Mouse (Mus musculus): ENCODE measurements around the gene Lta. TPM values are rescaled to one million over a fixed set of nuclear protein-coding genes. Genes with fewer than 3 reads are reported as not detected.
A peak's percentile ranks its signal among the peaks of the same experiment; 100 is the strongest.

The Lta gene
- polyA plus RNA-seq, 1 experiment from 2014 or later, result not detected

GRCm38 (mm10) chr17:35187959-35188610 lies 17.1 kb downstream of the Lta start, which contains the start of gene Lst1:
Lst1 (minus strand) TSS chr17:35188439.
- no peak for ATAC-seq (ENCODE audit: low FRiP score, low read depth)
- no peaks in the 10 kb centered on the region for H3K27me3 ChIP-seq
- no peak within 1 kb of the TSS for H3K9ac ChIP-seq (replicated peaks)
- H3K36me3 ChIP-seq, result no peaks in the 10 kb centered on the region
- H3K9me3 ChIP-seq, result no peaks in the 10 kb centered on the region
- no peak within 1 kb of the TSS for H3K27ac ChIP-seq (replicated peaks)
- H3K4me2 ChIP-seq (replicated peaks), result no peak within 1 kb of the TSS
- no peak within 1 kb of the TSS for H3K4me3 ChIP-seq
- WGBS, result 64% methylated on average over 7 of the region's 7 CpGs
- H3K4me1 ChIP-seq, result peaks cover 13% of the 10 kb centered on the region

GRCm38 (mm10) chr17:35187345-35187744 lies 17.8 kb downstream of the Lta start:
- Histone ChIP-seq H3K36me3 (no peaks in the 10 kb centered on the region), H3K4me1 (peaks cover 13% of the 10 kb centered on the region), H3K27ac (replicated peaks) (no peak overlapping the region), H3K27me3 (no peaks in the 10 kb centered on the region), H3K9ac (replicated peaks) (no peak overlapping the region), H3K4me2 (replicated peaks) (no peak overlapping the region), H3K4me3 (no peak overlapping the region), H3K9me3 (no peaks in the 10 kb centered on the region)
- 79% methylated on average over 4 of the region's 4 CpGs for WGBS
- no peak for ATAC-seq (ENCODE audit: low FRiP score, low read depth)

- no peaks in the 10 kb centered on the region for H3K27me3 ChIP-seq
- ATAC-seq (ENCODE audit: low FRiP score, low read depth), result no peak
- H3K36me3 ChIP-seq, result no peaks in the 10 kb centered on the region
- 3% methylated on average over 4 of the region's 4 CpGs for WGBS
- peak overlapping the region; percentile 56 for H3K4me2 ChIP-seq (replicated peaks)
- peak overlapping the region; percentile 39 for H3K9ac ChIP-seq (replicated peaks)
- H3K4me3 ChIP-seq, result peak overlapping the region; percentile 35
- H3K4me1 ChIP-seq, result peaks cover 13% of the 10 kb centered on the region
- peak overlapping the region; percentile 65 for H3K27ac ChIP-seq (replicated peaks)
- no peaks in the 10 kb centered on the region for H3K9me3 ChIP-seq
These were observed 18.5 kb downstream of the Lta start for GRCm38 (mm10) chr17:35186681-35187080.

- Histone ChIP-seq H3K27me3 (no peaks in the 10 kb centered on the region), H3K4me3 (peak overlapping the region; percentile 35), H3K27ac (replicated peaks) (peak overlapping the region; percentile 65), H3K36me3 (no peaks in the 10 kb centered on the region), H3K9me3 (no peaks in the 10 kb centered on the region), H3K4me2 (replicated peaks) (peak overlapping the region; percentile 56), H3K4me1 (peaks cover 13% of the 10 kb centered on the region), H3K9ac (replicated peaks) (peak overlapping the region; percentile 39)
- 0 out of 2 replicates have a peak, but pooled peaks have one; percentile 47 for ATAC-seq (ENCODE audit: low FRiP score, low read depth)
- WGBS, result 5% methylated on average over 17 of the region's 18 CpGs
These were observed 19.2 kb downstream of the Lta start for GRCm38 (mm10) chr17:35185639-35186611.

- Histone ChIP-seq H3K36me3 (no peaks in the 10 kb centered on the region), H3K9ac (replicated peaks) (no peak overlapping the region), H3K4me1 (no peaks in the 10 kb centered on the region), H3K4me2 (replicated peaks) (no peak overlapping the region), H3K27ac (replicated peaks) (no peak overlapping the region), H3K4me3 (no peak overlapping the region), H3K9me3 (no peaks in the 10 kb centered on the region), H3K27me3 (no peaks in the 10 kb centered on the region)
- no peak for ATAC-seq (ENCODE audit: low FRiP score, low read depth)
- WGBS, result 90% methylated on average over 5 of the region's 5 CpGs
These were observed 25.1 kb downstream of the Lta start for GRCm38 (mm10) chr17:35180093-35180492.

- no peak overlapping the region for H3K27ac ChIP-seq (replicated peaks)
- ATAC-seq (ENCODE audit: low FRiP score, low read depth), result 0 out of 2 replicates have a peak, but pooled peaks have one; percentile 16
These were observed 26.6 kb downstream of the Lta start for GRCm38 (mm10) chr17:35178528-35178927.

GRCm38 (mm10) chr17:35175968-35176367 lies 29.2 kb downstream of the Lta start, which contains the start of gene Aif1:
Aif1 (minus strand) TSS chr17:35176068.
- no peak within 1 kb of the TSS for H3K9ac ChIP-seq (replicated peaks)
- H3K36me3 ChIP-seq, result no peaks in the 10 kb centered on the region
- no peaks in the 10 kb centered on the region for H3K4me1 ChIP-seq
- ATAC-seq (ENCODE audit: low FRiP score, low read depth), result no peak
- WGBS, result 23% methylated on average over 2 of the region's 2 CpGs
- H3K27ac ChIP-seq (replicated peaks), result no peak within 1 kb of the TSS
- no peaks in the 10 kb centered on the region for H3K9me3 ChIP-seq
- H3K27me3 ChIP-seq, result no peaks in the 10 kb centered on the region
- no peak within 1 kb of the TSS for H3K4me2 ChIP-seq (replicated peaks)
- H3K4me3 ChIP-seq, result no peak within 1 kb of the TSS

More at GRCm38 (mm10) chr17:35178528-35178927, 26.6 kb downstream of the Lta start:
- Histone ChIP-seq H3K4me1 (no peaks in the 10 kb centered on the region), H3K9ac (replicated peaks) (no peak overlapping the region), H3K36me3 (no peaks in the 10 kb centered on the region), H3K4me2 (replicated peaks) (no peak overlapping the region), H3K27me3 (no peaks in the 10 kb centered on the region), H3K9me3 (no peaks in the 10 kb centered on the region), H3K4me3 (no peak overlapping the region)
- 19% methylated on average over 5 of the region's 5 CpGs for WGBS

GRCm38 (mm10) chr17:35175382-35175781 lies 29.8 kb downstream of the Lta start:
- Histone ChIP-seq H3K4me1 (no peaks in the 10 kb centered on the region), H3K27ac (replicated peaks) (no peak overlapping the region), H3K9me3 (no peaks in the 10 kb centered on the region), H3K9ac (replicated peaks) (no peak overlapping the region), H3K27me3 (no peaks in the 10 kb centered on the region), H3K4me2 (replicated peaks) (no peak overlapping the region), H3K36me3 (no peaks in the 10 kb centered on the region), H3K4me3 (no peak overlapping the region)
- ATAC-seq (ENCODE audit: low FRiP score, low read depth), result no peak
- WGBS, result 69% methylated on average over 6 of the region's 6 CpGs

GRCm38 (mm10) chr17:35174201-35174977 lies 30.8 kb downstream of the Lta start:
- WGBS, result 78% methylated on average over 8 of the region's 8 CpGs
- H3K9me3 ChIP-seq, result no peaks in the 10 kb centered on the region
- H3K36me3 ChIP-seq, result no peaks in the 10 kb centered on the region
- H3K27ac ChIP-seq (replicated peaks), result no peak overlapping the region
- H3K27me3 ChIP-seq, result no peaks in the 10 kb centered on the region
- no peak for ATAC-seq (ENCODE audit: low FRiP score, low read depth)
- H3K9ac ChIP-seq (replicated peaks), result no peak overlapping the region
- no peak overlapping the region for H3K4me3 ChIP-seq
- no peak overlapping the region for H3K4me2 ChIP-seq (replicated peaks)
- H3K4me1 ChIP-seq, result no peaks in the 10 kb centered on the region

GRCm38 (mm10) chr17:35173329-35173728 lies 31.8 kb downstream of the Lta start:
- Histone ChIP-seq H3K27ac (replicated peaks) (no peak overlapping the region), H3K4me2 (replicated peaks) (no peak overlapping the region), H3K4me3 (no peak overlapping the region), H3K36me3 (no peaks in the 10 kb centered on the region), H3K4me1 (0 out of 2 replicates have a peak, but pooled peaks cover 2% of the 10 kb centered on the region), H3K9ac (replicated peaks) (0 out of 2 replicates have a peak overlapping the region, but pooled peaks have one; percentile 20), H3K9me3 (no peaks in the 10 kb centered on the region), H3K27me3 (no peaks in the 10 kb centered on the region)
- WGBS, result 80% methylated on average over 3 of the region's 3 CpGs
- ATAC-seq (ENCODE audit: low FRiP score, low read depth), result no peak

- Histone ChIP-seq H3K27ac (replicated peaks) (no peak overlapping the region), H3K9me3 (no peaks in the 10 kb centered on the region), H3K36me3 (no peaks in the 10 kb centered on the region), H3K4me2 (replicated peaks) (no peak overlapping the region), H3K9ac (replicated peaks) (no peak overlapping the region; the same call in 1 of the 2 replicates), H3K4me1 (0 out of 2 replicates have a peak, but pooled peaks cover 2% of the 10 kb centered on the region), H3K27me3 (no peaks in the 10 kb centered on the region), H3K4me3 (no peak overlapping the region)
- ATAC-seq (ENCODE audit: low FRiP score, low read depth), result no peak
- WGBS, result 78% methylated on average over 11 of the region's 11 CpGs
These were observed 32.5 kb downstream of the Lta start for GRCm38 (mm10) chr17:35172445-35173234.
